Mouse (Mus musculus) liver, adult 2 months (tissue): ENCODE data around the gene Polr3c. TPM values are rescaled to one million over a fixed set of nuclear protein-coding genes. Genes with fewer than 3 reads are reported as not detected.

Experiments used
- DNase-seq: peaks from one replicate; pipeline ENCODE4 v3.0.0-alpha.2; 2011; ENCODE audit warnings: low read depth, low spot score; ENCODE audit errors: extremely low read depth
- H3K27ac ChIP-seq: fragments of 200-500 bp; replicated peaks from 2 replicates; pipeline ENCODE4 v1.5.1; 2012; ENCODE audit warnings: low read depth, mild to moderate bottlenecking, control low read depth, inconsistent platforms, low read length; ENCODE audit not compliant: insufficient read depth
- H3K27me3 ChIP-seq: fragments of 200-500 bp; 2 replicates; pipeline ENCODE4 v1.6.1; 2012; ENCODE audit warnings: mild to moderate bottlenecking, moderate library complexity, low read length, inconsistent platforms; ENCODE audit not compliant: control insufficient read depth, insufficient read depth
- H3K36me3 ChIP-seq: fragments of 200-500 bp; 2 replicates; pipeline ENCODE4 v1.6.1; 2012; ENCODE audit warnings: low read length, inconsistent platforms; ENCODE audit not compliant: control insufficient read depth, insufficient read depth
- H3K4me1 ChIP-seq: fragments of 200-500 bp; 2 replicates; pipeline ENCODE4 v1.6.1; 2011; ENCODE audit warnings: low read length; ENCODE audit not compliant: control insufficient read depth, insufficient read depth
- H3K4me3 ChIP-seq: fragments of 200-500 bp; 2 replicates; pipeline ENCODE4 v1.5.1; 2011; ENCODE audit warnings: low read depth, mild to moderate bottlenecking, control low read depth, low read length, moderate library complexity; ENCODE audit not compliant: insufficient read depth
- H3K79me2 ChIP-seq: fragments of 200-500 bp; 2 replicates; pipeline ENCODE4 v1.6.1; 2012; ENCODE audit warnings: inconsistent platforms, mild to moderate bottlenecking, low read length, moderate library complexity; ENCODE audit not compliant: control insufficient read depth, insufficient read depth
- H3K9ac ChIP-seq: fragments of 200-500 bp; 2 replicates; pipeline ENCODE4 v1.6.1; 2012; ENCODE audit warnings: low read depth, mild to moderate bottlenecking, control low read depth, inconsistent platforms, low read length
- CTCF ChIP-seq: fragments of 200-500 bp; IDR thresholded peaks from 2 replicates; pipeline ENCODE4 v1.5.1; 2011; ENCODE audit warnings: low read depth, low read length, control low read depth
- POLR2A ChIP-seq: fragments of 200-500 bp; IDR thresholded peaks from 2 replicates; pipeline ENCODE4 v1.6.1; 2011; ENCODE audit warnings: low read length, control low read depth; ENCODE audit not compliant: insufficient read depth; ENCODE audit errors: extremely low read depth
- WGBS: fragments of 180-500 bp; shearing (Covaris S2); methylation state at CpG from one replicate; pipeline ENCODE4 v1.1.7; 2018; 5-methylcytosine and 5-hydroxymethylcytosine counted together
- polyA plus RNA-seq: library from polyadenylated mRNA; depleted of rRNA; stranded (reverse); fragments of >200 nt; gene quantifications from 2 replicates; pipeline ENCODE4 v1.2.3, GENCODE M21; 2012; rRNA removed
- total RNA-seq: library from RNA; depleted of rRNA; stranded (reverse); fragments of >200 nt; gene quantifications from 2 replicates; pipeline ENCODE4 v1.2.3, GENCODE M21; 2014; rRNA removed

The Polr3c gene
- total and polyA plus RNA-seq, 2 experiments = 6.5 to 19.1 TPM

GRCm38 (mm10) chr3:96663432-96664239 is 63.8 kb downstream of the Polr3c start:
- DNase-seq = peak; percentile 49
- no peak overlapping the region for H3K27ac ChIP-seq
- peaks cover 2% of the 10 kb centered on the region for H3K4me1 ChIP-seq
- H3K27me3 ChIP-seq = no peaks in the 10 kb centered on the region
- no peaks in the 10 kb centered on the region for H3K36me3 ChIP-seq
- TF ChIP-seq CTCF (peak; percentile 73), POLR2A (no peak)
- WGBS = 11% methylated on average over 18 of the region's 18 CpGs
- H3K4me3 ChIP-seq = no peak overlapping the region
- H3K9ac ChIP-seq = peak overlapping the region; percentile 55; the same call in 1 of the 2 replicates
- no peaks in the 10 kb centered on the region for H3K79me2 ChIP-seq

GRCm38 (mm10) chr3:96662731-96663316 is 64.6 kb downstream of the Polr3c start:
- H3K36me3 ChIP-seq = no peaks in the 10 kb centered on the region
- no peaks in the 10 kb centered on the region for H3K27me3 ChIP-seq
- WGBS = 67% methylated on average over 8 of the region's 8 CpGs
- H3K79me2 ChIP-seq = no peaks in the 10 kb centered on the region
- no peak overlapping the region for H3K27ac ChIP-seq
- no peak for TF ChIP-seq POLR2A
- no peak for TF ChIP-seq CTCF
- H3K9ac ChIP-seq = no peak overlapping the region
- no peak overlapping the region for H3K4me3 ChIP-seq
- H3K4me1 ChIP-seq = peaks cover 2% of the 10 kb centered on the region
- no peak for DNase-seq

Other genes starting within 250 kb of the Polr3c start
- gene Hfe2, start 202.5 kb downstream of the Polr3c start, total RNA-seq = 29.6 and 36.4 TPM in 2 replicates
- gene Hfe2, start 202.5 kb downstream of the Polr3c start, polyA plus RNA-seq = 93.8 and 98.4 TPM in 2 replicates
- gene Txnip, start 169.7 kb downstream of the Polr3c start, total RNA-seq = 153 and 159 TPM in 2 replicates
- gene Txnip, start 169.7 kb downstream of the Polr3c start, polyA plus RNA-seq = 51.0 and 74.3 TPM in 2 replicates
- not detected in 2 replicates for gene Gm16253, start 150.6 kb downstream of the Polr3c start, total RNA-seq
- gene Gm16253, start 150.6 kb downstream of the Polr3c start, polyA plus RNA-seq = not detected in 2 replicates
- 5.7 and 8.2 TPM in 2 replicates for gene Polr3gl, start 133.4 kb downstream of the Polr3c start, total RNA-seq
- 7.0 and 7.7 TPM in 2 replicates for gene Polr3gl, start 133.4 kb downstream of the Polr3c start, polyA plus RNA-seq
- 0.07 TPM in 1 of 2 replicates, not detected in the other for gene Ankrd34a, start 131.0 kb downstream of the Polr3c start, total RNA-seq
- gene Ankrd34a, start 131.0 kb downstream of the Polr3c start, polyA plus RNA-seq = 0.05 and 0.07 TPM in 2 replicates
- gene Lix1l, start 126.5 kb downstream of the Polr3c start, total RNA-seq = 3.0 and 3.1 TPM in 2 replicates
- gene Lix1l, start 126.5 kb downstream of the Polr3c start, polyA plus RNA-seq = 2.5 and 3.3 TPM in 2 replicates
- 11.9 and 12.2 TPM in 2 replicates for gene Rbm8a, start 97.7 kb downstream of the Polr3c start, total RNA-seq
- 6.3 and 7.0 TPM in 2 replicates for gene Rbm8a, start 97.7 kb downstream of the Polr3c start, polyA plus RNA-seq
- gene Pex11b, start 92.3 kb downstream of the Polr3c start, total RNA-seq = 27.1 and 31.4 TPM in 2 replicates
- 33.8 and 40.8 TPM in 2 replicates for gene Pex11b, start 92.3 kb downstream of the Polr3c start, polyA plus RNA-seq
- gene Gm42957, start 92.2 kb downstream of the Polr3c start, total RNA-seq = 0.13 and 0.28 TPM in 2 replicates
- gene Gm42957, start 92.2 kb downstream of the Polr3c start, polyA plus RNA-seq = not detected in 2 replicates
- 0.18 and 0.27 TPM in 2 replicates for gene Itga10, start 82.0 kb downstream of the Polr3c start, total RNA-seq
- 0.30 and 0.57 TPM in 2 replicates for gene Itga10, start 82.0 kb downstream of the Polr3c start, polyA plus RNA-seq
- under 0.01 TPM in 1 of 2 replicates, not detected in the other for gene Ankrd35, start 57.5 kb downstream of the Polr3c start, total RNA-seq
- gene Ankrd35, start 57.5 kb downstream of the Polr3c start, polyA plus RNA-seq = 0.07 TPM in 1 of 2 replicates, not detected in the other
- 1.7 and 2.6 TPM in 2 replicates for gene Pias3, start 31.2 kb downstream of the Polr3c start, total RNA-seq
- 7.3 and 8.1 TPM in 2 replicates for gene Pias3, start 31.2 kb downstream of the Polr3c start, polyA plus RNA-seq
- 0.20 and 0.28 TPM in 2 replicates for gene Nudt17, start 19.1 kb downstream of the Polr3c start, total RNA-seq
- 0.16 and 0.69 TPM in 2 replicates for gene Nudt17, start 19.1 kb downstream of the Polr3c start, polyA plus RNA-seq
- gene Rnf115, start within 50 bp of the Polr3c start, total RNA-seq = 30.5 and 33.6 TPM in 2 replicates
- gene Rnf115, start within 50 bp of the Polr3c start, polyA plus RNA-seq = 12.7 and 12.9 TPM in 2 replicates
- gene Pdzk1, start 101.7 kb upstream of the Polr3c start, total RNA-seq = 48.5 and 60.4 TPM in 2 replicates
- 20.1 and 22.7 TPM in 2 replicates for gene Pdzk1, start 101.7 kb upstream of the Polr3c start, polyA plus RNA-seq
- gene Cd160, start 101.7 kb upstream of the Polr3c start, total RNA-seq = 0.37 and 0.67 TPM in 2 replicates
- gene Cd160, start 101.7 kb upstream of the Polr3c start, polyA plus RNA-seq = 0.16 and 0.22 TPM in 2 replicates
- 0.55 and 0.87 TPM in 2 replicates for gene Gja5, start 177.1 kb upstream of the Polr3c start, total RNA-seq
- 0.51 and 0.82 TPM in 2 replicates for gene Gja5, start 177.1 kb upstream of the Polr3c start, polyA plus RNA-seq
- gene Gpr89, start 177.7 kb upstream of the Polr3c start, total RNA-seq = 18.7 and 20.4 TPM in 2 replicates
- gene Gpr89, start 177.7 kb upstream of the Polr3c start, polyA plus RNA-seq = 25.5 and 26.5 TPM in 2 replicates
- gene Gja8, start 198.4 kb upstream of the Polr3c start, total RNA-seq = not detected in 2 replicates
- not detected in 2 replicates for gene Gja8, start 198.4 kb upstream of the Polr3c start, polyA plus RNA-seq